Mouse (Mus musculus): Measurements from ENCODE around the gene Fnbp1. TPM values are rescaled to one million over a fixed set of nuclear protein-coding genes. Genes with fewer than 3 reads are reported as not detected.
A peak's percentile ranks its signal among the peaks of the same experiment; 100 is the strongest.

The Fnbp1 gene
- polyA plus RNA-seq, 1 experiment = 310 TPM

DNA sequence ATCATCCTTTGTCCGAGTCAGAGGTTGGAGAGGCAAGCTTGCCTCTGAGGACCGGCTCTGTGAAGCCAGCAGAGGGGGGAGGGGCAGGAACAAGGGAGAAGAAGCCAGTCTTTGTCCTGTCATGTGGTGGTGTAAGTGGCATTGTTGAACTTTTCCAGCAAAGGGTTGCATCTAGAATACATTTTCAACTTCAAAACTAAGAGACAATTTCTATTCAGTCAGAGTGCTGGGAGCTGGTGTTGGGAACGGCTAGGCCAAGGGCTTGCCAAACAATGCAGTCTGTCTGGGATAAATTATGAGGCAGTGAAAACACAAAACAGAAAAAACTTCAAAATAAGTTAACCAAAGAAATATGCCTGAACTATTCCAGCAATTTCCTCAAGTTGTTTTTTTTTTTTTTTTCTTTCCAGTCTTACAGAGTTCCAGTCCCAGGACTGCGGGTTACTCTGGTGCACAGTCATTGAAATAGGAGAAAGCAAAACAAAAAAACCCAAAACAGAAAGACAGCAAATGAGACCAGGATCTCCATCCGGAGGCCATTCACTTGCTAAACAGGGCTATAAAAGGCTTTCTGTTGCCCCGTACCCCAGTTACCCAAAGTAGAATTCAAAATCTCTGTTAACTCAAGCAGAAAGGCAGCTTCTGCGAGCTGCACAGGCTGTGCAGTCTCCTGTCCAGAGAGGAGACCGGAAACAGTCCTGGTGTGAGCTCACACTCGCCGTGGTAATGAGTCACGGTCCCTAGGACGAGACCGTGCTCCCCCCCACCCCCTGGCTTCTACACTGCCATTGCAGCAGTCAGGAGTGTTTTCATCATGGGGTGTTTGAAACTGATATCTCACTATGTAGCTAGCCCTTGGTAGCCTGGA, 73.3 kb downstream of the Fnbp1 start:
- 12% methylated on average over 13 of the region's 13 CpGs for WGBS
- Histone ChIP-seq H3K4me1 (ENCODE audit: control insufficient read depth, insufficient read depth, low read length) (peaks cover 43% of the 10 kb centered on the region), H3K27ac (ENCODE audit: insufficient read depth, low read length) (peak overlapping the region; percentile 95), H3K4me3 (replicated peaks; ENCODE audit: insufficient read depth, low read depth, low read length) (no peak overlapping the region), H3K27me3 (ENCODE audit: control insufficient read depth, insufficient read depth, low read length) (no peaks in the 10 kb centered on the region)
- TF ChIP-seq CTCF (IDR thresholded peaks at IDR 0.05; ENCODE audit: borderline replicate concordance, insufficient read depth, low read depth, low read length) = no peak
- TF ChIP-seq POLR2A (IDR thresholded peaks at IDR 0.05; ENCODE audit: borderline replicate concordance, insufficient read depth, low read length) = no peak
- DNase-seq = peak; percentile 65 to 78

DNA sequence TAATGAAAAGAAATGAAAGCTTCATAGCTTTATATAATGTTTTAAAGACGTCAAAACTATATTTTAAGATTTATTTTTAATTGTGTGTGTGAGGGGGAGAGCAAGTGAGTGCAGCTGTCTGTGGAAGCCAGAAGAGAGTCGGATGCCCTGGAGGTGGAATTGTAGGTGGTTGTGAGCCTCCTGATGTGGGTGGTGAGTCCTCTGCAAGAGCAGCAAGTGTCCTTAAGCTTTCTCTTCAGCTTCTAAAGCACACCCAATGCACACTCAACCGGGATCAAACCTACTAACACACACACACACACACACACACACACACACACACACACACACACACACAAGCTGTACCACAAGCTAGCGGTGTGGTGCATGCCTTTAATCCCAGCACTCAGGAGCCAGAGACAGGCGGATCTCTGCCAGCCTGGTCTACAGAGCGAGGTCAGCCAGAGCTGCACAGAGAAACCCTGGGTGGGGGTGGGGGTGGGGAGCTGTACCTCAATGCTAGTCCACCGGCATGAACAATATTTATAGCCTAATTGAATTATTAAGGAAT, 74.0 kb downstream of the Fnbp1 start:
- DNase-seq = peak in 1 of 2 experiments; percentile 46
- Histone ChIP-seq H3K27me3 (ENCODE audit: control insufficient read depth, insufficient read depth, low read length) (no peaks in the 10 kb centered on the region), H3K4me1 (ENCODE audit: control insufficient read depth, insufficient read depth, low read length) (peaks cover 46% of the 10 kb centered on the region), H3K4me3 (replicated peaks; ENCODE audit: insufficient read depth, low read depth, low read length) (no peak overlapping the region), H3K27ac (ENCODE audit: insufficient read depth, low read length) (peak overlapping the region; percentile 95)
- 29% methylated on average over 7 of the region's 7 CpGs for WGBS
- no peak for TF ChIP-seq CTCF (IDR thresholded peaks at IDR 0.05; ENCODE audit: borderline replicate concordance, insufficient read depth, low read depth, low read length)
- no peak for TF ChIP-seq POLR2A (IDR thresholded peaks at IDR 0.05; ENCODE audit: borderline replicate concordance, insufficient read depth, low read length)

DNA sequence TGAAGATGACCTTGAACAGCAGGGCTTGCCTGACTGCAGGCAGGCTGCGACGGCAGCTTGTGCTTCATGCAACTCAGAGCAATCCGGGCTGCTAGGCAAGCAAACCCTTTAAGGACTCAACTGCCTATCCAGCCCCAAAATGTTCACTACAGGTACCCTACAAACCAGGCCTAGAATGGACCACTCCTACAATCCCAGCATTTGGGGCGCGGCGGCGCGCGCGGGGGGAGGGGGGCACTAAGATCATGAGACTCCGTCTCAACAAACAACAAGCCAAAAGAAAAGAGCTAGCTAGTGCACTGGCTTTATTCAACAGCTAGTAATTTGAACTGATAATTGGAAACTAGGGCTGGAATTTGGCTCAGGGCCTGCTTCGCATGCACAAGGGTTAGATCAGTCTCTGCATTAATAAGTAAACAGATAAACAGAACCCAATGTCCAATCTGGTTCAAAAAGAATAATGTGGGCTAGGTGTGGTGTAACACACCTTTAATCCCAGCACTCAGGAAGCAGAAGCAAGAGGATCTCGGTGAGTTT, 74.7 kb downstream of the Fnbp1 start:
- Histone ChIP-seq H3K4me1 (ENCODE audit: control insufficient read depth, insufficient read depth, low read length) (peaks cover 48% of the 10 kb centered on the region), H3K4me3 (replicated peaks; ENCODE audit: insufficient read depth, low read depth, low read length) (no peak overlapping the region), H3K27me3 (ENCODE audit: control insufficient read depth, insufficient read depth, low read length) (no peaks in the 10 kb centered on the region), H3K27ac (ENCODE audit: insufficient read depth, low read length) (peak overlapping the region; percentile 95)
- TF ChIP-seq CTCF (IDR thresholded peaks at IDR 0.05; ENCODE audit: borderline replicate concordance, insufficient read depth, low read depth, low read length) (no peak), POLR2A (IDR thresholded peaks at IDR 0.05; ENCODE audit: borderline replicate concordance, insufficient read depth, low read length) (no peak)
- no peak for DNase-seq
- WGBS = 64% methylated on average over 13 of the region's 13 CpGs

DNA sequence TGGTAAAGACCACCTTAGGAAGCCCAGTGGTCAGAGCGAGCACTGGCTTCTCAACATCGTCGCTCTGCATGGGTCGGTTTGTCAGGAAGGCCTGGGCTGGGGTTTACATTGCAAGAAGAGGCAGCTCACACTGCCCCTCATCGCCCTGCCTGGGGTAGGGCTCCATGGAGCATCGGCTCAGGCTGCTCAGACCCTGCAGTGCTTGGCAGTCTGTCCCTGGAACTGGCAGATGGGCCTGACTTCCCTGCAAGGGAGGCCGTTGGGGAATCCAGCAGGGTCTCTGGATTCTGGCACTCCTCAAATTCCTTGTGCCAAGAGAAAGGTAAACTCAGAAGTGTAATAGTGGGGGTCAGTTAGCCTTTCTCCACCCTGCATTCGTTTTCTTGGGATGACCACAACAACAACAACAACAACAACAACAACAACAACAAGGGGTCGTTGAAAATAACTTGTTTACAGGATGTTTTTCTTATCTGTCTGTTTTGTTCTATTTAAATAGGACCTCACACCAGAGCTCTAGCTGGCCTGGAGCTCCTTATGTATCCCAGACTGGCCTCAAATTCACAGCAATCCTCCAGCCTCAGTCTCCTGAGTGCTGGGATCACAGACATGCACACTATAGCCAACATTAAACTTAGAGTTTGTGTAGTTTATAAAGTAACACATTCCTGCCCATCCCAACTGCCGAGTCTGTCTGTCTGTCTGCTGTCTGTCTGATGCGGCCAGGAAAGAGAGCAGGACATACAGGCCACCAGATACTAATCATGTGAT, 75.6 kb downstream of the Fnbp1 start:
- no peaks in the 10 kb centered on the region for H3K27me3 ChIP-seq (ENCODE audit: control insufficient read depth, insufficient read depth, low read length)
- TF ChIP-seq POLR2A (IDR thresholded peaks at IDR 0.05; ENCODE audit: borderline replicate concordance, insufficient read depth, low read length) (no peak), CTCF (IDR thresholded peaks at IDR 0.05; ENCODE audit: borderline replicate concordance, insufficient read depth, low read depth, low read length) (no peak)
- H3K27ac ChIP-seq (ENCODE audit: insufficient read depth, low read length) = peak overlapping the region; percentile 95
- peaks cover 56% of the 10 kb centered on the region for H3K4me1 ChIP-seq (ENCODE audit: control insufficient read depth, insufficient read depth, low read length)
- peak; percentile 94 to 96 for DNase-seq
- WGBS = 12% methylated on average over 11 of the region's 11 CpGs
- no peak overlapping the region for H3K4me3 ChIP-seq (replicated peaks; ENCODE audit: insufficient read depth, low read depth, low read length)

- peaks cover 63% of the 10 kb centered on the region for H3K4me1 ChIP-seq (ENCODE audit: control insufficient read depth, insufficient read depth, low read length)
- WGBS = 75% methylated on average over 10 of the region's 10 CpGs
These were observed 79.8 kb downstream of the Fnbp1 start for GRCm38 (mm10) chr2:31061868-31062628.

GRCm38 (mm10) chr2:31060787-31061730, 80.7 kb downstream of the Fnbp1 start:
- peak; percentile 93 to 98 for DNase-seq
- peak overlapping the region; percentile 91 for H3K27ac ChIP-seq (ENCODE audit: insufficient read depth, low read length)
- WGBS = 9% methylated on average over 28 of the region's 28 CpGs

More at GRCm38 (mm10) chr2:31061868-31062628, 79.8 kb downstream of the Fnbp1 start:
- Histone ChIP-seq H3K4me3 (replicated peaks; ENCODE audit: insufficient read depth, low read depth, low read length) (no peak overlapping the region), H3K27me3 (ENCODE audit: control insufficient read depth, insufficient read depth, low read length) (no peaks in the 10 kb centered on the region), H3K27ac (ENCODE audit: insufficient read depth, low read length) (peak overlapping the region; percentile 58)
- DNase-seq = no peak
- TF ChIP-seq POLR2A (IDR thresholded peaks at IDR 0.05; ENCODE audit: borderline replicate concordance, insufficient read depth, low read length) = no peak
- no peak for TF ChIP-seq CTCF (IDR thresholded peaks at IDR 0.05; ENCODE audit: borderline replicate concordance, insufficient read depth, low read depth, low read length)

More at GRCm38 (mm10) chr2:31060787-31061730, 80.7 kb downstream of the Fnbp1 start:
- Histone ChIP-seq H3K27me3 (ENCODE audit: control insufficient read depth, insufficient read depth, low read length) (no peaks in the 10 kb centered on the region), H3K4me1 (ENCODE audit: control insufficient read depth, insufficient read depth, low read length) (peaks cover 54% of the 10 kb centered on the region), H3K4me3 (replicated peaks; ENCODE audit: insufficient read depth, low read depth, low read length) (no peak overlapping the region)
- TF ChIP-seq POLR2A (IDR thresholded peaks at IDR 0.05; ENCODE audit: borderline replicate concordance, insufficient read depth, low read length) (no peak), CTCF (IDR thresholded peaks at IDR 0.05; ENCODE audit: borderline replicate concordance, insufficient read depth, low read depth, low read length) (no peak)

All from cerebellum, adult 2 months (tissue).